Mouse (Mus musculus) ES-Bruce4 (cell line): ENCODE data around the gene Pdhb.
"Not testable (repeated sequence)": the region's sequence is repeated elsewhere in the genome, so short reads cannot be mapped to it uniquely, and the experiment has no call there.

Source experiments
- CTCF ChIP-seq: IDR thresholded peaks from one replicate; pipeline ENCODE4 v1.8.1; 2011; ENCODE audit warnings: low read depth, low read length
- EP300 ChIP-seq: IDR thresholded peaks from 2 replicates; pipeline ENCODE4 v1.6.1; 2011; ENCODE audit warnings: low read depth, low read length; ENCODE audit not compliant: insufficient read depth
- POLR2A ChIP-seq: IDR thresholded peaks from one replicate; pipeline ENCODE4 v1.8.1; 2011; ENCODE audit warnings: low read length; ENCODE audit not compliant: insufficient read depth

- not testable (repeated sequence) for TF ChIP-seq CTCF, EP300, POLR2A
These were observed 49.2 kb downstream of the Pdhb start for GRCm38 (mm10) chr14:8123611-8124010.
